Mouse (Mus musculus) ES-Bruce4 (cell line): ENCODE results near the gene Lrrc41. TPM values are rescaled to one million over a fixed set of nuclear protein-coding genes. Genes with fewer than 3 reads are reported as not detected.

ENCODE experiments used
- H3K27ac ChIP-seq: 2 replicates; pipeline ENCODE4 v1.5.1; 2012; ENCODE audit warnings: low read length, inconsistent platforms; ENCODE audit not compliant: insufficient read depth
- H3K27me3 ChIP-seq: 2 replicates; pipeline ENCODE4 v1.6.1; 2012; ENCODE audit warnings: mild to moderate bottlenecking, low read length, inconsistent platforms; ENCODE audit not compliant: control insufficient read depth, poor library complexity, insufficient read depth, severe bottlenecking
- H3K36me3 ChIP-seq: 2 replicates; pipeline ENCODE4 v1.6.1; 2012; ENCODE audit warnings: inconsistent platforms, mild to moderate bottlenecking, low read length, moderate library complexity; ENCODE audit not compliant: control insufficient read depth, poor library complexity, insufficient read depth, severe bottlenecking
- H3K4me1 ChIP-seq: one replicate; pipeline ENCODE4 v1.8.1; 2011; ENCODE audit warnings: low read length; ENCODE audit not compliant: control insufficient read depth, insufficient read depth
- H3K4me3 ChIP-seq: 2 replicates; pipeline ENCODE4 v1.5.1; 2011; ENCODE audit warnings: low read depth, mild to moderate bottlenecking, low read length
- H3K9ac ChIP-seq: 2 replicates; pipeline ENCODE4 v1.6.1; 2012; ENCODE audit warnings: low read depth, mild to moderate bottlenecking, inconsistent platforms; ENCODE audit not compliant: poor library complexity, severe bottlenecking
- H3K9me3 ChIP-seq: replicated peaks from 2 replicates; pipeline ENCODE4 v1.6.1; 2012; ENCODE audit warnings: mild to moderate bottlenecking, low read length, inconsistent platforms; ENCODE audit not compliant: control insufficient read depth, poor library complexity, insufficient read depth, severe bottlenecking
- CTCF ChIP-seq: IDR thresholded peaks from one replicate; pipeline ENCODE4 v1.8.1; 2011; ENCODE audit warnings: low read depth, low read length
- EP300 ChIP-seq: IDR thresholded peaks from 2 replicates; pipeline ENCODE4 v1.6.1; 2011; ENCODE audit warnings: low read depth, low read length; ENCODE audit not compliant: insufficient read depth
- POLR2A ChIP-seq: IDR thresholded peaks from one replicate; pipeline ENCODE4 v1.8.1; 2011; ENCODE audit warnings: low read length; ENCODE audit not compliant: insufficient read depth
- polyA plus RNA-seq: library from polyadenylated mRNA; stranded (reverse); fragments of >200 nt; gene quantifications from 2 replicates; pipeline ENCODE4 v1.2.4, GENCODE M21; 2011; ENCODE audit warnings: low read depth; ENCODE audit not compliant: missing spikeins, insufficient read depth, insufficient read length

Lrrc41 gene
- polyA plus RNA-seq, 1 experiment = 42.7 TPM

- H3K27ac ChIP-seq = no peak overlapping the region
- no peaks in the 10 kb centered on the region for H3K27me3 ChIP-seq
- peaks cover 71% of the 10 kb centered on the region for H3K36me3 ChIP-seq
- no peak for TF ChIP-seq POLR2A
- TF ChIP-seq EP300 = no peak
- no peak for TF ChIP-seq CTCF
- no peak overlapping the region for H3K4me3 ChIP-seq
- no peaks in the 10 kb centered on the region for H3K4me1 ChIP-seq
- H3K9ac ChIP-seq = no peak overlapping the region
- no peaks in the 10 kb centered on the region for H3K9me3 ChIP-seq
These were observed 22.1 kb downstream of the Lrrc41 start for GRCm38 (mm10) chr4:116097211-116097610.

GRCm38 (mm10) chr4:116100959-116101358 lies 25.9 kb downstream of the Lrrc41 start:
- no peak overlapping the region for H3K27ac ChIP-seq
- H3K27me3 ChIP-seq = no peaks in the 10 kb centered on the region
- no peaks in the 10 kb centered on the region; the same call in 1 of the 2 replicates for H3K9me3 ChIP-seq
- H3K9ac ChIP-seq = no peak overlapping the region
- no peak overlapping the region for H3K4me3 ChIP-seq
- H3K36me3 ChIP-seq = peaks cover 82% of the 10 kb centered on the region
- TF ChIP-seq CTCF (no peak), EP300 (no peak), POLR2A (no peak)
- no peaks in the 10 kb centered on the region for H3K4me1 ChIP-seq

GRCm38 (mm10) chr4:116105278-116105677 lies 30.2 kb downstream of the Lrrc41 start:
- H3K36me3 ChIP-seq = peaks cover 66% of the 10 kb centered on the region
- H3K27ac ChIP-seq = no peak overlapping the region
- no peak overlapping the region for H3K4me3 ChIP-seq
- H3K4me1 ChIP-seq = no peaks in the 10 kb centered on the region
- no peaks in the 10 kb centered on the region; the same call in 1 of the 2 replicates for H3K9me3 ChIP-seq
- no peak overlapping the region for H3K9ac ChIP-seq
- TF ChIP-seq EP300 (no peak), POLR2A (no peak), CTCF (no peak)
- no peaks in the 10 kb centered on the region for H3K27me3 ChIP-seq

- no peaks in the 10 kb centered on the region for H3K27me3 ChIP-seq
These were observed 35.6 kb downstream of the Lrrc41 start for GRCm38 (mm10) chr4:116110695-116111094.

GRCm38 (mm10) chr4:116111486-116111885 lies 36.4 kb downstream of the Lrrc41 start:
- H3K27ac ChIP-seq = no peak overlapping the region
- TF ChIP-seq EP300 = no peak
- no peak for TF ChIP-seq CTCF
- no peak for TF ChIP-seq POLR2A
- no peak overlapping the region for H3K4me3 ChIP-seq
- H3K36me3 ChIP-seq = peaks cover 35% of the 10 kb centered on the region
- H3K27me3 ChIP-seq = no peaks in the 10 kb centered on the region
- H3K4me1 ChIP-seq = no peaks in the 10 kb centered on the region
- no peak overlapping the region for H3K9ac ChIP-seq
- H3K9me3 ChIP-seq = no peaks in the 10 kb centered on the region

More at GRCm38 (mm10) chr4:116110695-116111094, 35.6 kb downstream of the Lrrc41 start:
- H3K9ac ChIP-seq = no peak overlapping the region
- H3K9me3 ChIP-seq = no peaks in the 10 kb centered on the region
- H3K4me3 ChIP-seq = no peak overlapping the region
- no peak for TF ChIP-seq CTCF
- no peaks in the 10 kb centered on the region for H3K4me1 ChIP-seq
- H3K36me3 ChIP-seq = peaks cover 35% of the 10 kb centered on the region
- H3K27ac ChIP-seq = no peak overlapping the region

- Histone ChIP-seq H3K27ac (peak overlapping the region; percentile 60; the same call in 1 of the 2 replicates), H3K4me3 (peak overlapping the region; percentile 96), H3K9me3 (no peaks in the 10 kb centered on the region), H3K9ac (peak overlapping the region; percentile 84), H3K36me3 (peaks cover 7% of the 10 kb centered on the region; the same call in 1 of the 2 replicates), H3K4me1 (no peaks in the 10 kb centered on the region), H3K27me3 (no peaks in the 10 kb centered on the region)
- TF ChIP-seq POLR2A (no peak), CTCF (no peak), EP300 (no peak)
These were observed 47.7 kb downstream of the Lrrc41 start for GRCm38 (mm10) chr4:116122762-116123161.
